Mouse (Mus musculus) brain, embryonic 18.5 days (tissue): Measurements from ENCODE around the gene C1d.
"Not testable (repeated sequence)": the region's sequence is repeated elsewhere in the genome, so short reads cannot be mapped to it uniquely, and the experiment has no call there.

Experiments used
- DNase-seq: peaks from one replicate; pipeline ENCODE4 v3.0.0-alpha.2; 2012; ENCODE audit warnings: low read depth, low spot score

The C1d gene

DNA sequence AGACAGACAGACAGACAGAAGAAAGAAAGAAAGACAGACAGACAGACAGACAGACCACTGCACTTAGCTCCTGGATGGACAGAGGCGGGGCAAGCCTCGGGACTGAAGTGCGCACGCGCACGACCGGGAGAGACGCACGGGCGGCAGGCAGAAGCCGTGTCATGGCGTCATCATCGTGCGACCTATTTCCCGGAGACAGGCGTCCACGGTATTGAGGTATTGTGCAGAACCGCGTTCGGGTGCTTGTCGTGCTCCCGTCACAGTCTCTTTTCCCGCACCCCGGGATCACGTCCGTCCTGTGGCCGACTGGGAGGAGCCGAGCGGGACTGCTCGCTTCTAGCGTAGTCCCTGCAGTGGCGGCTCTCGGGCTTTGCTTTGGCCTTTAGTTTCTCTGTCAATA, at the start of gene C1d:
Gene C1d, plus strand, starts transcription at position 137 of the 400 bp plus-strand sequence.
- DNase-seq = peak; percentile 87

- peak; percentile 94 for DNase-seq
These were observed 45.9 kb upstream of the C1d start, which contains the start of gene Pno1 for GRCm38 (mm10) chr11:17211258-17212140. TSS of gene Pno1 (minus strand) at chr11:17211568.

DNA sequence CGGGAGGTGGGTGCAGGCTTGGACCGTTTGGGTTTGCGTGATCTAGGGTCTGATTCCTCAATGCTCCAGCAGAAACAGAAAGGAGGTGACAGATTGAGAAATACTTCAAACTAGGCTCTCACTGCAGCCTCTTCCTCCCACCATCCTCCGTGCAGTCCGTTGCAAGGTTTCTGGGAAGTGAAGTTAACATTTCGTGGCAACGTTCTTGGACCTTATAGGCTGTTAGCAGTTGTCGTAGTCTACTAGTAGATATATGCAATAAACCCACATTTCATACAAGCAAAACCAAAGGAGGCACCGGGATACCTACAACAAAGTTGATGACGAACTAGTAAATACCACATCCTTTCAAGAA, 45.3 kb upstream of the C1d start:
- DNase-seq = no peak

DNA sequence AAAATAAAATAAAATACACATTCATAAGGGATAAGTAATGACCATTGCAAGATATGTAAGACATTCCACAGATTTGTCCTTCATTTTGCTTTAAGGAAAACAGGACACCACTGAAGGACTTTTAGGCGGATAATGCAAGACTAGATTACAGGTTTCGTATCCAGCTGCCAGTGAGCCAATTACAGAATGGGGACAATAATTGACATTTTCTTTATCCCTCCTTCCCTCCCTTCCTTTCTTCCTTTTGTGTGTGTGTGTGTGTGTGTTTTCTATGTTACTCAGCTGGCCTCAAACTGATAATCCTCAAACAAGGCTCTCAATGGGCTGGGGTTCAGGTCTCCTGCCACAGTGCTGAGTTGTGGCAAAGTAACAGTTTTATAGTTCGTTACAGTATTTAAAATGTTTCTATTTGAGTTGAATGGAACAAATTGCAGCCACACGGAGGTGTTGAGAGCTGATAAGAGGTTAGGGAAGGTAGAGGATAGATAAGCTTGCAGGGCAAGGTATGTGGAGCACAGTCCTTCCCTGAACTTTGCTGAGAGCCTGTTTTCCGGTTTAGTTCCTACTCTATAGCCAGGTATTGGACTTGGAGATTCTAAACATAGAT, 44.4 kb upstream of the C1d start:
- DNase-seq = no peak

GRCm38 (mm10) chr11:17215475-17215874, 41.9 kb upstream of the C1d start:
- no peak for DNase-seq

GRCm38 (mm10) chr11:17221126-17221525, 36.3 kb upstream of the C1d start:
- no peak for DNase-seq

- no peak for DNase-seq
These were observed 24.6 kb upstream of the C1d start for GRCm38 (mm10) chr11:17232792-17233191.

DNA sequence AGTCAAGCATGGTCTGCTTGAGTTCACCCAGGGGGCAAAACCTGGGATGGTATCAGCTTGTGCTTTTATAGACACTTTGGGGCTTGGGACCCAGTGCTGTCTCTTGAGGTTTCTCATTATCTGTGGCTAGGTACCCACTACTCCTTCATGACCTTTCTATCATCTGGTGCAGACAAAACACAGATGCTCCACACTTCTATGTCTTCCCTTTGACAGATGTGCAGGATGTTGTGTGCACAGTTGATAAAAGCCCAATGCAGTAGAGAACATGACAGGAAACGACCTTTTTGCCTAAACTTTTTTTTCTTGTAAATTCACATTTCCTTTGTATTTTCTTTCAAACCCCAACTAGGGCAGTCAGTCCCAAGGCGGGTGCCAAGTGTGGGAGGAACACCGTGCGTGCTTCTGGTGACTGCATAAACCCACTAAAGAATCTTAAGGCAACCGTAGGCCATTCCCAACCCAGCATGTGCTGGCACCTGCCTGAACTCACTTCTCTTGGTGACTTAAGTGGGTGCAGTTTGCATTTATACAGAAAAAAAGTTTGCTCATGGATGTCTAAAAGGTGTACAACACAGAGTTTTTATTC, 20.8 kb upstream of the C1d start:
- DNase-seq = no peak

DNA sequence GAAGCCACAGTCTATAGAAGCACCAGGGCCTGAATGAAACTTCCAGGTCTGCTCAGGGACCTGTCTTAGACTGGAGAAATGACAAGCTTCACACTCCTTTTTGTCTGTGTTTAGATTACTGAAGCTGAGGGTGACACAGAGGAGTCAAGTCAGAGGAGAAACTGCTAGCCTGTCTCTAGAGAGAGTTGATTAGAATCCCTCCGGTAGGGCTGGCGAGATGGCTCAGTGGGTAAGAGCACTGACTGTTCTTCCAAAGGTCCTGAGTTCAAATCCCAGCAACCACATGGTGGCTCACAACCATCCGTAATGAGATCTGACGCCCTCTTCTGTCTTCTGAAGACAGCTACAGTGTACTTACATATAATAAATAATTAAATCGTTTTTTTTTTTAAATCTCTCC, 18.8 kb upstream of the C1d start:
- not testable (repeated sequence) for DNase-seq

GRCm38 (mm10) chr11:17248715-17249114, 8.7 kb upstream of the C1d start:
- DNase-seq = no peak

- DNase-seq = no peak
These were observed 490 bp upstream of the C1d start for GRCm38 (mm10) chr11:17256813-17257365.

DNA sequence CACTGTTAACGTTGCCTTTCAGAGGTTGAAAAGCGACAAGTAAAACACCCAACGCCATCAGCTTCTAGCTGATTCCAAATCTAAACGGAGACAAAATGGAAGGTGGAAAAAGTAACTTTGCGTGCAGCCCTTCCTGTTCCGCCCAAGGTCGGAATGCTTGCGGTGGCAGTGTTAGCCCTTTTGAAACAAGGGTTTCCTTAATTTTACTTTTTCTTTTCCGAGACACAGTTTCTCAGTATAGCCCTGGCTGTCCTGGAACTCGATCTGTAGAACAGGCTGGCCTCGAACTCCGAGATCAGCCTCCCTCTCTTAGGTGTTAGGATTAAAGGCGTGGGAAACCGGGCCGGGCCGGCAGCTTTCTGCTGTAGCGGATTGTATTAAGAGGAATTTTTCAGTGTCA, 482 bp downstream of the C1d start:
- no peak for DNase-seq

- DNase-seq = no peak
These were observed 9.8 kb downstream of the C1d start for GRCm38 (mm10) chr11:17267176-17267575.

GRCm38 (mm10) chr11:17268801-17269200, 11.4 kb downstream of the C1d start:
- no peak for DNase-seq

GRCm38 (mm10) chr11:17279959-17280358, 22.6 kb downstream of the C1d start:
- peak; percentile 37 for DNase-seq

GRCm38 (mm10) chr11:17284055-17284454, 26.7 kb downstream of the C1d start:
- no peak for DNase-seq

DNA sequence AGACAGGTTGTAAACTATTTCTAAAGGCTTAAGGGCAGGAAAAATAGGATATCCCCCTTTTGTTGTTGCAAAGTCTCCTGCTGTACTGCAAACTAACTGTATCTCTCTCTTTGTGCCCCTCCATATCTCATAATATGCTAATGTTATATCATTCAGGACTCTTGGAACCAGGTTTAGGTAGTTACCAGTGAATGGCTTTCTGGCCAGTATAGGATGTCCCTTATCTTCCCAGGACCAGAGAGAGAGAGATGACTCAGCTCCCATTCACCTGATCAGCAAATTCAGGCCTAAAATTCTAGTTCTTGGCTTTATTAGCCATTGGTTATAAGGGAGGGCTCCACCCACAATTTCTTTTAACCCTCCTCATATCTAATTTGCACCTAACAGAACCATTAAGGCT, 31.5 kb downstream of the C1d start:
- no peak for DNase-seq

DNA sequence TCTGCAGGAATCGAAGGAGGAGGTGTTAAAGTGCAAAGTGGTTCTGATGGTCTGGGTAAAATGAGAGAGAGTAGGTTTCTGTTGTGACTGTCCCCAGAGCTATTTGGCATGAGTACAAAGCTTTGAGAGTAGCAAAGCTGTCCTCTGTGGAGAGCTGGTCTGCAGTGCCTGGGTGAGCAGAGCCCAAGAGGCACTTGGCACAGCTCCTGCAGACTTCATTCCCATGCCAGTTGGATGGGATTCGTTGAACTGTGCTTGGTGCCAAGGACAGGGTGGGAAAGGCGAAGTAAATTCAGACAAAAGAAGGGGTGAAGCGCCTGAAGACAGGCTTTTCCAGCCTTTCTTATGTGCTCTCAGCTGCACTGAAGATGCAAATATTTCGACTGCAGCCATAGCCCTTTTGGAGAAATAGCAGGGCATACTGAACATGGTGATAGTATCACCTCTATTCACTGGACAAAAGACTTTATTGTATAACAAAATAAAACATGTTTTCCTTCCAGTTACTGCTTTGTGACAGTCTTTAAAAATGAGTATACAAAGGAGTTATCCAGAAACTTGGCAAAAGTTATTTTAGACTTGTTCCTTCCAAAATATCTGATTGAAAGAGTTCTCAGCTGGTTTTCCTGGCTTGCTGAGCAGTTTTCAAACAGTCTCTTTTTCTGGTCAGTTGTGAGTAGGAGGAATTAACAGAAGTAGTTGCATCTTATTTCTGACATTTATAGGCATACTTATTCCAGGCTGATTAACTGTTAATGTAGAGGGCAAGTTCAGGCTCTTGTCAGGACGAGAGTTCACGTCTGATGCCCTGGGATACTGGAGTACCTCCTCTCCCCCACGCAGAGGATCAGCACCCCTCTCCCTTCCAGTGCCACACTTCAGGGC, 48.9 kb downstream of the C1d start:
- DNase-seq = peak; percentile 64

- no peak for DNase-seq
These were observed 50.1 kb downstream of the C1d start for GRCm38 (mm10) chr11:17307457-17307856.
